Mouse (Mus musculus): ENCODE results near the gene Polr3h. TPM values are rescaled to one million over a fixed set of nuclear protein-coding genes. Genes with fewer than 3 reads are reported as not detected.

The Polr3h gene
- total and polyA plus RNA-seq, 3 experiments, result 40.5 to 224 (median 59.3) TPM

GRCm38 (mm10) chr15:81937098-81937972 is 11.3 kb upstream of the Polr3h start:
- DNase-seq (ENCODE audit: extremely low read depth), result no peak
- no peak overlapping the region for H3K27ac ChIP-seq (ENCODE audit: insufficient read depth, low read depth)
- no peaks in the 10 kb centered on the region for H3K9me3 ChIP-seq (replicated peaks; ENCODE audit: low read length)
- no peaks in the 10 kb centered on the region for H3K79me2 ChIP-seq (replicated peaks; ENCODE audit: control insufficient read depth, extremely low read depth, insufficient read depth, poor library complexity, severe bottlenecking)
- peaks cover 20 to 60% of the 10 kb centered on the region in 2 experiments for H3K4me1 ChIP-seq (ENCODE audit: control insufficient read depth in 1 of 2, insufficient read depth in 2 of 2)
- H3K9ac ChIP-seq (ENCODE audit: insufficient read depth, low read depth), result no peak overlapping the region
- no peaks in the 10 kb centered on the region for H3K36me3 ChIP-seq (replicated peaks in 1 of 2; ENCODE audit: control insufficient read depth in 1 of 2, insufficient read depth in 1 of 2, low read length in 1 of 2)
- TF ChIP-seq SMC3 (IDR thresholded peaks at IDR 0.05; ENCODE audit: low read depth, low read length) (no peak), POLR2AphosphoS2 (IDR thresholded peaks at IDR 0.05; ENCODE audit: low read depth, low read length) (no peak), MXI1 (IDR thresholded peaks at IDR 0.05; ENCODE audit: low read depth, low read length) (no peak), UBTF (IDR thresholded peaks at IDR 0.05; ENCODE audit: low read depth, low read length) (no peak), ZNF384 (IDR thresholded peaks at IDR 0.05; ENCODE audit: low read depth, low read length) (no peak), EP300 (IDR thresholded peaks at IDR 0.05; ENCODE audit: low read length) (no peak), MAZ (IDR thresholded peaks at IDR 0.05; ENCODE audit: low read depth, low read length) (no peak), JUN (IDR thresholded peaks at IDR 0.05; ENCODE audit: insufficient read depth, low read depth, low read length) (no peak), MYC (IDR thresholded peaks at IDR 0.05; ENCODE audit: low read depth, low read length) (no peak), BHLHE40 (IDR thresholded peaks at IDR 0.05; ENCODE audit: low read depth, low read length) (no peak), MEF2A (IDR thresholded peaks at IDR 0.05; ENCODE audit: borderline replicate concordance, low read depth, low read length) (no peak), SIN3A (IDR thresholded peaks at IDR 0.05; ENCODE audit: low read length) (no peak), MAFK (IDR thresholded peaks at IDR 0.05; ENCODE audit: insufficient replicate concordance, low read length) (no peak), ELF1 (IDR thresholded peaks at IDR 0.05; ENCODE audit: low read depth, low read length) (no peak)
- H3K4me2 ChIP-seq (ENCODE audit: insufficient read depth, low read depth, poor library complexity, severe bottlenecking), result no peak overlapping the region
- in situ Hi-C loops (cut with MboI; ENCODE audit: low pct_ligation_motif_present, low pct_unique_long_range_greater_than_20kb, low sequenced_read_pairs), result no loop called here
- H3K4me3 ChIP-seq (replicated peaks in 1 of 3; ENCODE audit: low read depth in 2 of 3, low read length in 2 of 3, poor library complexity in 1 of 3), result no peak overlapping the region
- dilution Hi-C loops (cut with MboI; ENCODE audit: extremely low pct_ligation_motif_present, extremely low pct_unique_long_range_greater_than_20kb, low sequenced_read_pairs), result no loop called here
- H3K27me3 ChIP-seq (replicated peaks), result no peaks in the 10 kb centered on the region

GRCm38 (mm10) chr15:81936679-81937078 is 10.6 kb upstream of the Polr3h start, which contains the start of gene Csdc2:
Csdc2 (plus strand) TSS chr15:81936759.
- Histone ChIP-seq H3K9ac (ENCODE audit: insufficient read depth, low read depth) (no peak within 1 kb of the TSS), H3K4me3 (replicated peaks in 1 of 3; ENCODE audit: low read depth in 2 of 3, low read length in 2 of 3, poor library complexity in 1 of 3) (no peak within 1 kb of the TSS), H3K9me3 (replicated peaks; ENCODE audit: low read length) (no peaks in the 10 kb centered on the region), H3K4me2 (ENCODE audit: insufficient read depth, low read depth, poor library complexity, severe bottlenecking) (no peak within 1 kb of the TSS), H3K36me3 (replicated peaks in 1 of 2; ENCODE audit: control insufficient read depth in 1 of 2, insufficient read depth in 1 of 2, low read length in 1 of 2) (no peaks in the 10 kb centered on the region), H3K4me1 (ENCODE audit: control insufficient read depth in 1 of 2, insufficient read depth in 2 of 2) (peaks cover 20 to 58% of the 10 kb centered on the region in 2 experiments), H3K27me3 (replicated peaks) (no peaks in the 10 kb centered on the region), H3K79me2 (replicated peaks; ENCODE audit: control insufficient read depth, extremely low read depth, insufficient read depth, poor library complexity, severe bottlenecking) (no peaks in the 10 kb centered on the region), H3K27ac (ENCODE audit: insufficient read depth, low read depth) (no peak within 1 kb of the TSS)
- in situ Hi-C loops (cut with MboI; ENCODE audit: low pct_ligation_motif_present, low pct_unique_long_range_greater_than_20kb, low sequenced_read_pairs) (no loop called here), dilution Hi-C loops (cut with MboI; ENCODE audit: extremely low pct_ligation_motif_present, extremely low pct_unique_long_range_greater_than_20kb, low sequenced_read_pairs) (no loop called here)
- no peak for DNase-seq (ENCODE audit: extremely low read depth)
- TF ChIP-seq CTCF (conservative IDR thresholded peaks at IDR 0.05 in 1 of 2, IDR thresholded peaks at IDR 0.05 in 1 of 2; ENCODE audit: low read depth in 2 of 2, low read length in 2 of 2) (no peak), MEF2A (IDR thresholded peaks at IDR 0.05; ENCODE audit: borderline replicate concordance, low read depth, low read length) (no peak), MYC (IDR thresholded peaks at IDR 0.05; ENCODE audit: low read depth, low read length) (no peak), BHLHE40 (IDR thresholded peaks at IDR 0.05; ENCODE audit: low read depth, low read length) (no peak), MAX (IDR thresholded peaks at IDR 0.05; ENCODE audit: low read length) (no peak), EP300 (IDR thresholded peaks at IDR 0.05; ENCODE audit: low read length) (no peak), ZMIZ1 (IDR thresholded peaks at IDR 0.05; ENCODE audit: low read depth, low read length) (no peak), MXI1 (IDR thresholded peaks at IDR 0.05; ENCODE audit: low read depth, low read length) (no peak), GABPA (IDR thresholded peaks at IDR 0.05; ENCODE audit: insufficient replicate concordance, low read depth, low read length) (no peak), RAD21 (IDR thresholded peaks at IDR 0.05; ENCODE audit: low read depth, low read length) (no peak), JUND (conservative IDR thresholded peaks at IDR 0.05; ENCODE audit: low read depth, low read length) (no peak), MAZ (IDR thresholded peaks at IDR 0.05; ENCODE audit: low read depth, low read length) (no peak), NELFE (IDR thresholded peaks at IDR 0.05; ENCODE audit: low read depth, low read length) (no peak), ZKSCAN1 (IDR thresholded peaks at IDR 0.05; ENCODE audit: borderline replicate concordance, low read depth, low read length) (no peak), MAFK (IDR thresholded peaks at IDR 0.05; ENCODE audit: insufficient replicate concordance, low read length) (no peak), TBP (conservative IDR thresholded peaks at IDR 0.05; ENCODE audit: low read depth, low read length) (no peak)

All from CH12.LX (cell line).